Mouse (Mus musculus) thymus, adult 2 months (tissue): ENCODE measurements around the gene Pde9a. TPM values are rescaled to one million over a fixed set of nuclear protein-coding genes. Genes with fewer than 3 reads are reported as not detected.
A peak's percentile ranks its signal among the peaks of the same experiment; 100 is the strongest.

ENCODE experiments used
- DNase-seq: peaks from one replicate; pipeline ENCODE4 v3.0.0; 2021
- H3K27ac ChIP-seq: fragments of 200-500 bp; 2 replicates; pipeline ENCODE4 v1.5.1; 2012; ENCODE audit warnings: low read length, control low read depth; ENCODE audit not compliant: control insufficient read depth, insufficient read depth
- H3K27me3 ChIP-seq: fragments of 200-500 bp; 2 replicates; pipeline ENCODE4 v1.6.1; 2012; ENCODE audit warnings: mild to moderate bottlenecking, low read length, moderate library complexity, mixed read lengths; ENCODE audit not compliant: control insufficient read depth, insufficient read depth
- H3K36me3 ChIP-seq: fragments of 200-500 bp; 2 replicates; pipeline ENCODE4 v1.6.1; 2012; ENCODE audit warnings: mild to moderate bottlenecking, low read length, moderate library complexity; ENCODE audit not compliant: control insufficient read depth, insufficient read depth
- H3K4me1 ChIP-seq: fragments of 200-500 bp; replicated peaks from 2 replicates; pipeline ENCODE4 v1.6.1; 2012; ENCODE audit warnings: low read length; ENCODE audit not compliant: control insufficient read depth, insufficient read depth
- H3K4me3 ChIP-seq: fragments of 200-500 bp; 2 replicates; pipeline ENCODE4 v1.5.1; 2012; ENCODE audit warnings: mild to moderate bottlenecking, low read length, control low read depth, moderate library complexity; ENCODE audit not compliant: control insufficient read depth, insufficient read depth
- CTCF ChIP-seq: fragments of 200-500 bp; IDR thresholded peaks from 2 replicates; pipeline ENCODE4 v1.5.1; 2012; ENCODE audit warnings: mild to moderate bottlenecking, control low read depth, low read length, moderate library complexity, borderline replicate concordance; ENCODE audit not compliant: control insufficient read depth, poor library complexity, insufficient read depth; ENCODE audit errors: extremely low read depth
- POLR2A ChIP-seq: fragments of 200-500 bp; IDR thresholded peaks from 2 replicates; pipeline ENCODE4 v1.6.1; 2012; ENCODE audit warnings: mild to moderate bottlenecking, low read length, control low read depth, moderate library complexity; ENCODE audit not compliant: control insufficient read depth, poor library complexity, insufficient read depth; ENCODE audit errors: extremely low read depth
- WGBS: fragments of 180-500 bp; shearing (Covaris S2); methylation state at CpG from one replicate; pipeline ENCODE4 v1.1.7; 2018; 5-methylcytosine and 5-hydroxymethylcytosine counted together
- polyA plus RNA-seq: library from polyadenylated mRNA; depleted of rRNA; stranded (reverse); fragments of >200 nt; gene quantifications from 2 replicates; pipeline ENCODE4 v1.2.3, GENCODE M21; 2012; rRNA removed

Pde9a gene
- polyA plus RNA-seq, 1 experiment, result 4.6 TPM

DNA sequence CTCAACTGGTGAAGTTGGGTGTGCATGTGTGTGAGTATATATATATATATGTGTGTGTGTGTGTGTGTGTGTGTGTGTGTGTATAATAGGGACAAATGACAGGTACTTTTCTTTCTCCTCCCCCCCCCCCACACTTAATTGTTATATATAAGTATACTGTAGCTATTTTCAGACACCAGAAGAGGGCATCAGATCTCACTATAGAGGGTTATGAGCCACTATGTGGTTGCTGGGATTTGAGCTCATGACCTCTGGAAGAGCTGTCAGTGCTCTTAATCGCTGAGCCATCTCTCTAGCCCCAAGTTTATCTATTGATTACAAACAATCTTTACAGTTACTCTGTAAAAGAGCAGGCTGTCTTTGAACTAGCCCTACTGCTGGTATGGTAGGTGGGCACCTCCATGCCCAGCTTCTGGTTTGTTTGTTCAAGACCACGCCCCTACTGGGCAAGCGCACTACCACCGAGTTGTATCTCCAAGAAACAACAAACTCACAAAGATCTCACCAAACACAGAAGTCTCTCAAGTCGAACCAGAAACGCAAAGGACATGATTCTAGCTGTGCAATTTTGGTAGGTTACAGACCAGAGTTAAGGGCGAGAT, 133.4 kb downstream of the Pde9a start:
- TF ChIP-seq POLR2A (no peak), CTCF (no peak)
- H3K27me3 ChIP-seq, result no peaks in the 10 kb centered on the region
- no peak for DNase-seq
- WGBS, result 4% methylated on average over 7 of the region's 7 CpGs
- no peaks in the 10 kb centered on the region for H3K36me3 ChIP-seq
- peak overlapping the region; percentile 25 for H3K4me3 ChIP-seq
- peak overlapping the region; percentile 28; the same call in 1 of the 2 replicates for H3K27ac ChIP-seq
- H3K4me1 ChIP-seq, result peaks cover 9% of the 10 kb centered on the region

DNA sequence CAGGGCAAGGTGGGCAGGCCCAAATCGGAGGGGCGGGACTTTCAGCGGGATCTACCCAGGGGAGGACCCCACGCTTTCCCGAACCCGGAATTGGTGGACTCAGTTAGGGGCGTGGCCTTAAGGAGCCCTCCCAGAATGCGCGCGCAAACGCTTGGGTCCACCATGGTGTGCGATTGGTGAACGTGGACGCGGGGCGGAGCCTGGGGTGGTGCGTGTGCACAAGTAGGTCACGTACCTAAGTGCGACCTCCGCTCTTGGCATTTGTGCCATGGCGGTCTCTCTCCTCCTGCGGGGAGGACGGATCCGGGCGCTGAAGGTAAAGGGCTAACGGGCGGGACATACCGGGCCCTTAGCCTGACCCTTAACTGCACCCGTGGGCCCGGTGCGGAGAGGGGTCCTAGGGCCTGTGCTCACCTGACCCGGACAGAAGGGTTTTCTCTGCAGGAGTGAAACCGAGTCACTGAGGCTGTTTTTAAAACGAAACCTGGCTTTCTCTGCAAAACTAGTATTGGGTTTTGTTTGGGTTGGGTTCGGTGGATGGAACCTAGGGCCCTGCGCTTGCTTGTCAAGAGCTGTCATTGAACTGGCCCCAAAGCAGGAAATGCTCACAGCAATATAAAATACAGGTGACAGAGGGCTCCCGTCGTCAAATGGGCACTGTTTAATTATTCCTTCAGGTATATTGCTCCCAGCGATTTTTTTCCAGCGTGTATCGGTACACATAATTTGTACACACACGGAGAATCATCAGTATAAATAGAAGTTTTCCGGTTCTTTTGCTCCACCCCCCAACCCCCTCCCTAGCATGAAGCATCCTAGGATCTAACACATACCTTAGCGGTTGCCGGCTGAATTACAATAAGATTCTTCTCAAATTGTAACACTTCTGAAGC, 134.2 kb downstream of the Pde9a start, which contains the start of the genes Wdr4 and Ndufv3:
Wdr4 (minus strand) TSS at position 35 of the 893 bp plus-strand sequence.
Ndufv3 (plus strand) TSS at position 170 of the 893 bp plus-strand sequence.
- Histone ChIP-seq H3K36me3 (0 out of 2 replicates have a peak, but pooled peaks cover 4% of the 10 kb centered on the region), H3K4me3 (peak within 1 kb of the TSS; percentile 84), H3K27ac (peak within 1 kb of the TSS; percentile 80), H3K27me3 (no peaks in the 10 kb centered on the region), H3K4me1 (peaks cover 9% of the 10 kb centered on the region)
- under 1% methylated on average over 45 of the region's 45 CpGs for WGBS
- TF ChIP-seq POLR2A (peak; percentile 91), CTCF (0 out of 2 replicates have a peak, but pooled peaks have one; percentile 46)
- DNase-seq, result peak; percentile 99

DNA sequence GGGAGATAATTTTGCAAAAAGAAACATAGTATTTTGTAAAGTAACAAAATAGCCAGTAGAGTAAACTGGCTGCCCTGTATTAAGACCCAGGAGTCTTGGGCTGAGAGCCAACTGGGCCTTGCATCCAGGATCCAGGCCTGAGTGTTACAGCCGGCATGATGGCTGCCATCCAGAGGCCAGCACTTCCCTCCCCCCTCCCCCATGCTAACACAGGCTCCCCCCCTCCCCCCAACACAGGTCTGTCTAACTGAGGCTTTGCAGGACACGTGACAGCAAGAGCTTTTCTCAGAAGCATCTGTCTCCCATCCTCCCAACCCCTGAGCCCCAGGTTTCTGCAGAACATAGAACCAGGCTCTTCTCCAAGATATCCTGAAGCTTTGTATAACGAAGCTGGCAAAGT, 134.9 kb downstream of the Pde9a start:
- 0 out of 2 replicates have a peak, but pooled peaks cover 4% of the 10 kb centered on the region for H3K36me3 ChIP-seq
- no peak overlapping the region for H3K4me3 ChIP-seq
- 37% methylated on average over 3 of the region's 3 CpGs for WGBS
- H3K27me3 ChIP-seq, result no peaks in the 10 kb centered on the region
- H3K4me1 ChIP-seq, result peaks cover 9% of the 10 kb centered on the region
- TF ChIP-seq POLR2A, result no peak
- DNase-seq, result no peak
- H3K27ac ChIP-seq, result peak overlapping the region; percentile 8

DNA sequence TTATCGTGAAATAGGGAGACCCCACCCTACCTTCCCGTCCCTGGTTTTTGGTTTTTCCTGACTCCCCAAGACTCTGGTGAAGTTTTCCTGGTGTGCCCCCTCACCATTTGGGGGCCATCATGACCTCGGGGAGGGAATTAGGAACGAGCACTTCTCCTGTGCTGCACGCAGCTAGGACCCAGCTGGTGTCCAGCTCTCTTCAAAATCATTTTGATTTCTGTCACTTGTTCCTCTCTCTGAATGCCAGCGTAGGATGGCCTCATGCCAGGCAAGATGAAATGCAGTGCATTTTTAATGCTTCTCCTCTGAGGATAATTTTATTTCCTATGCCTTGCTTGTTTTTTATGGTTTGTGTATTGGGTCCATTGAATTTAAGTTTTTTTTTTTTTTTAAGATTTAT, 135.9 kb downstream of the Pde9a start:
- Histone ChIP-seq H3K27ac (no peak overlapping the region), H3K4me1 (peaks cover 9% of the 10 kb centered on the region), H3K27me3 (no peaks in the 10 kb centered on the region), H3K4me3 (no peak overlapping the region), H3K36me3 (peaks cover 7% of the 10 kb centered on the region)
- 96% methylated on average over 6 of the region's 6 CpGs for WGBS
- no peak for TF ChIP-seq CTCF
- no peak for TF ChIP-seq POLR2A
- DNase-seq, result no peak

DNA sequence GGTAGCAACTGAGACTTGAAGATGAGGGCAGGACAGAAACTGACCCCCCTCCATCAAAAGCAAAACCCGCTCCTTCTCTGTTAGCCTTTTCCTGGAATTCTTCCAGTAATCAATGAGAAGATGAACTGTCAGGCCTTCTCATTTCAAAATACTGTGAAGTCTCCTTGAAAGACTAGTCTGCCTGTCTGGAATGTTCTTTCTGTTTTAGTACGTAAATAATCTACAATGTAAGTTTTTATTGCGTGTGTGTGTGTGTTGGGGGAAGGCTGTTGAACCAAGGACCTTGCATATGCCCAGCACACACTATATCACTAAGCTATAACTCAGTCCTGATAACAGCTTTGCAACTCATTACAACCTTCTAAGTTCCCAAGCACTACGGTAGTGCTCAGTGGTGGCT, 139.1 kb downstream of the Pde9a start:
- Histone ChIP-seq H3K27ac (no peak overlapping the region), H3K27me3 (no peaks in the 10 kb centered on the region), H3K4me3 (no peak overlapping the region), H3K36me3 (peaks cover 29% of the 10 kb centered on the region), H3K4me1 (peaks cover 19% of the 10 kb centered on the region)
- DNase-seq, result no peak
- TF ChIP-seq CTCF (no peak), POLR2A (no peak)
- WGBS, result 97% methylated on average over 4 of the region's 4 CpGs

DNA sequence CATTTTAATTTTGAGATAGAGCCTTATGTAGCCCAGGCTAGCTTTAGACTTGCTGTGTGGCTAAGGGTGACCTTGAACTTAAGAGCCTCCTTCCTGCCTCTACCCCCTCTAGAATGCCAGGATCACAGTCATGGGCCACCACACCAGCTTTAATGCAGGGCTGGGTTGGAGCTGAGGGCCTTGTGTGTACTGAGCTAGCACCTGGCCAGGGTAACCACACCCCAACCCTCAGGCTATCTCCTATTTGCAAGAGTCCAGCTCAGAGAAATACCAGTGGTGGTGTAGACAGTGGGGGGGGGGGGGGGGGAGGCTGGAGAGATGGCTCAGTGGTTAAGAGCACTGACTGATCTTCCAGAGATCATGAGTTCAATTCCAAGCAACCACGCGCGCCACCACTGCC, 139.8 kb downstream of the Pde9a start:
- DNase-seq, result no peak
- TF ChIP-seq CTCF (no peak), POLR2A (no peak)
- H3K36me3 ChIP-seq, result peaks cover 33% of the 10 kb centered on the region
- 100% methylated on average over 3 of the region's 3 CpGs for WGBS
- no peak overlapping the region for H3K27ac ChIP-seq
- H3K4me1 ChIP-seq, result peaks cover 18% of the 10 kb centered on the region
- no peaks in the 10 kb centered on the region for H3K27me3 ChIP-seq
- H3K4me3 ChIP-seq, result no peak overlapping the region

Other genes with a start within 250 kb of the Pde9a start
- gene Tff2, start 241.9 kb upstream of the Pde9a start, polyA plus RNA-seq, result 1.4 and 2.8 TPM in 2 replicates
- 2.1 and 2.7 TPM in 2 replicates for gene Tff1, start 220.9 kb upstream of the Pde9a start, polyA plus RNA-seq
- 0.61 and 0.92 TPM in 2 replicates for gene Tmprss3, start 187.2 kb upstream of the Pde9a start, polyA plus RNA-seq
- gene Ubash3a, start 178.3 kb upstream of the Pde9a start, polyA plus RNA-seq, result 95.5 and 126 TPM in 2 replicates
- 0.29 and 0.51 TPM in 2 replicates for gene Rsph1, start 108.8 kb upstream of the Pde9a start, polyA plus RNA-seq
- gene Slc37a1, start 99.4 kb upstream of the Pde9a start, polyA plus RNA-seq, result 59.6 and 59.7 TPM in 2 replicates
- gene Wdr4, start 133.8 kb downstream of the Pde9a start, polyA plus RNA-seq, result 36.5 and 39.1 TPM in 2 replicates
- gene Ndufv3, start 133.9 kb downstream of the Pde9a start, polyA plus RNA-seq, result 122 and 128 TPM in 2 replicates
- gene Pknox1, start 178.5 kb downstream of the Pde9a start, polyA plus RNA-seq, result 73.6 and 80.5 TPM in 2 replicates